Mouse (Mus musculus): ENCODE results near the gene Rpsa.

Rpsa gene

DNA sequence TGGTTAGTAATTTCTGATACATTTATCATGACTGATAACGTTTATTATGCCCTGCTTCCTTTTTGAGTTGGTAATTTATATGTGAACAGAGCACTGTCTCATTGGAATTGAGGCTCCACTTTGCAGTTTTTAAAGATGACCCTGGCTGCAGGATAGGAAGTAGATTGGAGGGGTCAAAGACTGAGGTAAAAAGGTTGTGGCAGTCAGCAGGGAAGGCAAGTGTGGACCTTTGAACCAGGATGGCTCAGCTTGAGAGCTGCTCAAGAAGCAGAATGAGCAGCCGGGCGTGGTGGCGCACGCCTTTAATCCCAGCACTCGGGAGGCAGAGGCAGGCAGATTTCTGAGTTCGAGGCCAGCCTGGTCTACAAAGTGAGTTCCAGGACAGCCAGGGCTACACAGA lies 14.0 kb upstream of the Rpsa start:
- no peak for DNase-seq (ENCODE audit: low spot score in 2 of 2)

DNA sequence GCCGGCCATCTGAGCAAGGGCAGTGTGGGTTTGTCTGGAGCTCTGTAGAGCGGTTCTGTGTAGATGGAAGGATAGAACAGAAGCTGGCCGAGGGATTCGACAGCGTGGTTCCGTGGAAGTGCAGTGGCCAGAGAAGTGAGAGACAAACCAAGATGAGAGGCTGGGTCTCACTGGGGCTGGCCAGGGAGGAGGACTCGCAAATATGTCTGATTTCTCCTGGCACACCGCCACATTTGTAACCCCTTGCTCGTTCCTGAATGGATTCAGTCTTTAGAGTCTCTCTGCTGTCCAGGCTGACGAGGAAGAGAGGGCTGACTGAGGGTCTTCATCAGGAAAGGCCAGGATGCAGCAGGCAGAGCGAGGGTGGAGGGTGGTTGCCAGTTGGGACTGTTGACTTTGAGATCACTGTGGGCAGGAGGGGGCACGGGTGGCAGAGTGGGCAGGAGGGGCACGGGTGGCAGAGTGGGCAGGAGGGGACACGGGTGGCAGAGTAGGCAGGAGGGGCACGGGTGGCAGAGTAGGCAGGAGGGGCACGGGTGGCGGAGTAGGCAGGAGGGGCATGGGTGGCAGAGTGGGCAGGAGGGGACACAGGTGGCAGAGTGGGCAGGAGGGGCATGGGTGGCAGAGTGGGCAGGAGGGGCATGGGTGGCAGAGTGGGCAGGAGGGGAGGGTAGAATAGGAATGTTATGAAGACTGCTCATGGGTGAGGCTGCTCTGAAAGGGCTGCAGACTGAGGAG lies 13.3 kb upstream of the Rpsa start:
- DNase-seq (ENCODE audit: low spot score in 2 of 2): no peak

DNA sequence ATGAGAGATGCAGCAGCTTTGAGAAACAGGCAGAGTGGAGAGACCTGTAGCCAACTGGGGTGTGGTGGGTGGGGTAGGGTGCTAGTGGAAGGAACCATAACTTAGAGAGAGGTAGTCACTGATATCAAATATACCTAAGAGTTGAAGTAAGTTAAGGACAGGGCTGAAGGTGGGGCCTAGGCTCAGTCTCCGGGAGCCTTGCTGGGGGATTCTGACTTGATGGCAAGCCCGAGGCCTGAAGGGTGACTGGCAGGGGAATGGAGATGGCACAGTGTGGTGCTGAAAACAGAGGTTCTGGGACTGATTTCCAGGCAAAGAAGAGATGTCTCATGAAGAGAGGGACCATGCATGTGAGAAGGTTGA lies 12.7 kb upstream of the Rpsa start:
- DNase-seq (ENCODE audit: low spot score in 2 of 2): no peak

DNA sequence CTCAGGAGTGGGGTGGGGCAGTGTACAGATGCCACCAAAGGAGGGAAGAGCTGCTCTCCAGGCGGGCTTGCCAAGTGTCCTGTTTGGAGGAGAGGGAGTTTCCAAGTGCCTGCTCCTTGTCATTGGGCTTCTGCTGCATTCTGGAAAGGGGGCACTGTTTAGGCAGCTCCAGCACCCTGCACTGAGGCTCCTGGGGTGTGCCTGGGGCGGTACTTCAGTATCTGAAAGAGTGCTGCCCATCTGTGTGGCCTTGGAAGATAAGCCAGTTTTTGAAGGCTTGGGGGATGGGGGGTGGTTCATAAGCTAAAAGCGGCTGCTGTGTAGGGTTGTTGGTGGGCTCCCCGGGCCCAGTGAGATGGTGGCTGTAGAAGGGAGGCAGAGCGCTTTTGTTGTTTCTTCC lies 11.9 kb upstream of the Rpsa start:
- no peak for DNase-seq (ENCODE audit: low spot score in 2 of 2)

- no peak for DNase-seq (ENCODE audit: low spot score in 2 of 2)
Measured at GRCm38 (mm10) chr9:120116184-120116624, 11.3 kb upstream of the Rpsa start.

GRCm38 (mm10) chr9:120118212-120118611 lies 9.3 kb upstream of the Rpsa start:
- no peak for DNase-seq (ENCODE audit: low spot score in 2 of 2)

DNA sequence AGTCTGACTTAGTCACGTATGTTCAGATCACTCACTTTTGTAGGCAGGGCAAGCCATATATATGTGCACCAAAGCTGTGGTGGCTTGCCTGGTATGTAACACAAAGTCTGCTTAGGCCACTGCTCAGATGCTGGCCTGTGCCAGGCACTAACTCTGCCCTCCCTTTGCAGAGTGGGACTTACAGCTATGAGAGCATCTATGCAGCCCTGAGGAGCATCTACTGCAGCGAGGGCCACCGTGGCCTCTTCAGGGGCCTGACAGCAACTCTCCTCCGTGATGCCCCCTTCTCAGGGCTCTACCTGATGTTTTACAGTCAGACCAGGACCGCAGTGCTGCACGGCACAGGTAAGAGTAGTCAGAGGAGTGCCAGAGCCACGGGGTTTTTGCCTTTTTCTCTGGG lies 7.0 kb upstream of the Rpsa start:
- no peak for DNase-seq (ENCODE audit: low spot score in 2 of 2)

GRCm38 (mm10) chr9:120126868-120127267 lies 621 bp upstream of the Rpsa start:
- DNase-seq (ENCODE audit: low spot score in 2 of 2): no peak

- no peak for DNase-seq (ENCODE audit: low spot score in 2 of 2)
Measured at GRCm38 (mm10) chr9:120129276-120129675, 1.8 kb downstream of the Rpsa start.

DNA sequence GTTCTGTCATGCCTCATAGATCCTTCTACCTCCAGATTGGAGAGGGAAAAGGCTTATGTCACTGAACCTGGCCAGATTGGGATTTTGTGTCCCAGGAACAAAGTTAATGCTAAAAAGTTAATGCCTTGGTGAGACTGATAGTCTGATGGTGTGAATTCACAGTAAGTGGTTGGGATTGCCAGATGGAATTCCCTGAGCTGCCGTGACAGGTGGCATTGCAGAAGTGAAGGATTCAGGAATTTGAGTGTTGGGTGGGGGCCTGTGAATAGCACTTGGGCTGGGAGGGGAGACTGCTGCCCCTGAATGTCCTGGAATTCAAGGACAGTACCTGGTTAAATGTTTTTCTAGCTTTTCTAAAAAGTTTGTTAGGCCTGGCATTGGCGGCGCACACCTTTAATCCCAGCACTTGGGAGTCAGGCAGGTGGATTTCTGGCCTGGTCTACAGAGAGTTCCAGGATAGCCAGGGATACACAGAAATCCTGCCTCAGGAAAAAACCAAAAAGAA lies 4.3 kb downstream of the Rpsa start:
- DNase-seq (ENCODE audit: low spot score in 2 of 2): no peak

DNA sequence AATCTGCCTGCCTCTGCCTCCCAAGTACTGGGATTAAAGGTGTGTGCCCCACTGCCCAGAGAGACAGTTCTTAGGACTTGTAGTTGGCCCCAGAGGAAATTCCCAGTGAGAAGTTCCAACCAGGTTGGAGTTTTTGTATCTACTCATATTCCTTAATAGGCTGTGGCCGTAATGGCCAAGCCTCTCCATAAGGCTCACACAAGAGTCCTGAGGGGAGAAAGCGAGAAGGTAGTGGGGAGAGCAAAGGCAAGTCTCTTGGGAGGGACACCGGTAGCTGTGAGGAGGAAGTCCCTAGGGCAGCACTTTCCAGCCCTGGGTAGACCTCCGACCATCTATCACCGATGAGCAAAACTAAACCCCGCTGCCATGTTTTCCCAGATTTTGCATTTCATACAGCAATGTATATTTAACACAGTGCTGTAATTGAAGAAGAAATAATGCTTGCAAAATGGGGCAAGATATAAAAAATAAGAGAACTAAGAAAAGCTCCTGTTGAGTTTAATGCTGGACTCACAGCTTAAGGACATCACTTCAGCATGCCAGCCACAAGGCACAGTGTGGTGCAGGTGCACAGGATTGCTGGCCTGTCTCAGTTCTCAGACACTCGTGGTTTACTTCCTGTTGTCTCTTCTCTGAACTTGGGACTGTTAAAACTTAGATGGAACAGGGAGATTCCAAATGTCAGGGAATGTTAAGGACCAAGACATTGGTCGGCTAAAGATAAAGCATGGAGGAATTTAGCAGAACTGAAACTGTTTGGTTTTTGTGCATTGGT lies 5.7 kb downstream of the Rpsa start:
- no peak for DNase-seq (ENCODE audit: low spot score in 2 of 2)

- no peak for DNase-seq (ENCODE audit: low spot score in 2 of 2)
Measured at GRCm38 (mm10) chr9:120133755-120134475, 6.4 kb downstream of the Rpsa start.

GRCm38 (mm10) chr9:120134529-120135160 lies 7.2 kb downstream of the Rpsa start:
- no peak for DNase-seq (ENCODE audit: low spot score in 2 of 2)

- DNase-seq (ENCODE audit: low spot score in 2 of 2): no peak
Measured at GRCm38 (mm10) chr9:120135454-120135853, 8.0 kb downstream of the Rpsa start.

- peak; percentile 72 to 81 for DNase-seq (ENCODE audit: low spot score in 2 of 2)
Measured at GRCm38 (mm10) chr9:120140652-120141051, 13.2 kb downstream of the Rpsa start.

- DNase-seq (ENCODE audit: low spot score in 2 of 2): no peak
Measured at GRCm38 (mm10) chr9:120144474-120144873, 17.0 kb downstream of the Rpsa start.

DNA sequence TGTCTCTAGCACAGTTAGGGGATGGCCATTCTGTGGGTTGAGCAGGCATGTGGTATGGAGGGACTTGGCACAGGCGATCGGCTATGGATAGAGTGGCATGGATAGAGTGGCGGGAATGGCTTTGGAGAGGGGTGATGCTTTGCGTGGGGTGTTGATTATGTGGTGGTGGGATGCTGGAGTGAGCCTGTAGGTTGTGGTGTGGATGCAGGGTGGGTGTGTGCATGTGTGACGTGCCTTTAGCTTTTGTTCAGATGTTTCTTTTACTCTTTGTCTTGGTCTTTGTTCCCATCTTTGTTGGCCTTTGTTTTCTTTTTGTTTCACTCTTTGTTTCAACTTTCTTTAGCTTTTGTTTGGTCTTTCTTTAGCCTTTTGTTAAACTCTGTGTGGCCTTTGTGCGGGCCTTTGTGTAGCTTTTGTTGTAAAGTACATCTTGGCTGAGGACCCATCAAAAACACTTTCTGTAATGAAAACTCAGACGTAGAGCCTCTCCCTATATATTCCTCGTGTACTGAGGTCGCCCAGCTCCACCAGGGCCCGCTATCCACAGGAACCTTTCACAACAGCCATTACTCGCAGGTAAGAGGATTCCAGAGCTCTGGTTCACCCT lies 21.8 kb downstream of the Rpsa start, which contains the start of gene Mobp:
Mobp (plus strand) TSS at position 486 of the 607 bp plus-strand sequence.
- DNase-seq (ENCODE audit: low spot score in 2 of 2): no peak

GRCm38 (mm10) chr9:120151152-120151551 lies 23.7 kb downstream of the Rpsa start:
- DNase-seq (ENCODE audit: low spot score in 2 of 2): no peak

- DNase-seq (ENCODE audit: low spot score in 2 of 2): no peak
Measured at GRCm38 (mm10) chr9:120151906-120152399, 24.5 kb downstream of the Rpsa start.

DNA sequence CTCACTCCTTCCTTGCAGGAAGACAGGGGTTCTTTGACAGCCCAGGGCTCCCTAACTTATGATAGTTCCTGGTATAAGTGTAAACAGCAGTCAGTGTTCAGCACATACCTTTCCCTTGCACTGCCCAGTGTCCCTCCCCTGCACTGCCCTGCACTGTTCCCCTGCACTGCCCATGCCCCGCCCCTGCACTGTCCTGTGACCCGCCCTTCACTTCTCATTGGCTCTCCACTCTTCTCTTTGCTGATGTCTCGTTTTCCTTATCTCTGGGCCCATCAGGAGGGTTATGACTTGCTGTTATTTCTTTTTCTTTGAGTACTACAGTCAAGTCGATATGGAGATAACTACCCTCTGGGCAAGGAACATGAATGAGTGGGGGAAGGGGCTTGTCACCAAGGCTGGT lies 30.6 kb downstream of the Rpsa start:
- DNase-seq (ENCODE audit: low spot score in 2 of 2): no peak

DNA sequence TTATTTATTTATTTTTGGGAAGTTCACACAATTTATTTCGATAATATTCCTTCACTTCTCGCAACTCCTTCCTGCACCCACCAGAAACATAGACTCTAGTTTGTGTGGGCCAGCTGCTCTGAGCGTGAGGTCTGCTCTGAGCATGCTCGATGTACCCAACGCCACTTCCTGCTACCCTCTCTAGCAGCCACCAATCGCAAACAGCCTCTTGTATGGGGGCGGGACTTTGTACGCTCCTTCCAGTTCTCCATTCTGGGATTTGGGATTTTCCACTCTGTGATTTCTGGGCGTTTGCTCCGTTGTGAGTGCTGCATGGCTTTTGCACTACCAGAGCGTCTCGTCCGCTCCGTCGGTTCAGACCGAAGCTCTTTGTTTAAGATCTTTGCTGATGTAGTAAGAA lies 36.4 kb downstream of the Rpsa start:
- no peak for DNase-seq (ENCODE audit: low spot score in 2 of 2)

Measured in cerebellum, postnatal 4 days (tissue).